Mouse (Mus musculus): ENCODE measurements at regions not wholly inside any gene's neighbourhood (a gene's known extent, or its start where the extent isn't known, plus 50 kb on each side); places are given as distances from the start of the nearest gene placed in this dataset.

- H3K4me3 ChIP-seq (ENCODE audit: low read length): no peak overlapping the region
- 22% methylated on average over 1 of the region's 1 CpGs for WGBS
- H3K9me3 ChIP-seq (ENCODE audit: control insufficient read depth, low read length): no peaks in the 10 kb centered on the region
- no peak for ATAC-seq
- no peaks in the 10 kb centered on the region for H3K4me1 ChIP-seq (ENCODE audit: control insufficient read depth, insufficient read depth, low read depth, low read length)
- no peak overlapping the region for H3K4me2 ChIP-seq (ENCODE audit: low read length)
- H3K9ac ChIP-seq (ENCODE audit: low read depth, low read length): no peak overlapping the region
- H3K36me3 ChIP-seq (ENCODE audit: control insufficient read depth, insufficient read depth, low read length): no peaks in the 10 kb centered on the region
- H3K27me3 ChIP-seq (replicated peaks; ENCODE audit: control insufficient read depth, insufficient read depth, low read length): no peaks in the 10 kb centered on the region
- H3K27ac ChIP-seq (ENCODE audit: low read depth, low read length): no peak overlapping the region
These were observed 383.2 kb upstream of the Chrm2 start for GRCm38 (mm10) chr6:36004701-36005100.

DNA sequence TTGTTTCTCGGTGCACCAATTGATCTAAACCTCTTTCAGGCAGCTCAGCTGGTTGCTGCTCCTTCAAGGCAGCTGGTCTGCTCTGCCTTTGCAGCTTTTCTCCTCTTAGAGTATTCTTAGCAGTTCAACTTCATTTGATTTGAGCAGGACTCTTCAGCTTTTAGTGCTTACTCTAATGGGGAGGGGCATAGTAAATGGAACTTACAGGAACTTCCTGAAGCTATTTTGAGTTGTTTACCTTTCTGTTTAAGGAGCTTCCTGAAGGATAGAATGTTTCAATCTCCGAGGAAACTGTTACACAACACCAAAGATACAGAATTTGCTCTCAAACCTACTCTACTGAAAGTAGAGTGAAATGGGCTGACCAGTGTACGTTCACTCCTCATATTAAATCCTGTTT lies 385.8 kb upstream of the Chrm2 start:
- H3K36me3 ChIP-seq (ENCODE audit: control insufficient read depth, insufficient read depth, low read length): no peaks in the 10 kb centered on the region
- H3K27ac ChIP-seq (ENCODE audit: low read depth, low read length): no peak overlapping the region
- ATAC-seq: no peak
- no peaks in the 10 kb centered on the region for H3K4me1 ChIP-seq (ENCODE audit: control insufficient read depth, insufficient read depth, low read depth, low read length)
- WGBS: 84% methylated on average over 3 of the region's 3 CpGs
- no peak overlapping the region for H3K4me3 ChIP-seq (ENCODE audit: low read length)
- H3K9ac ChIP-seq (ENCODE audit: low read depth, low read length): no peak overlapping the region
- H3K9me3 ChIP-seq (ENCODE audit: control insufficient read depth, low read length): no peaks in the 10 kb centered on the region
- H3K27me3 ChIP-seq (replicated peaks; ENCODE audit: control insufficient read depth, insufficient read depth, low read length): no peaks in the 10 kb centered on the region
- no peak overlapping the region for H3K4me2 ChIP-seq (ENCODE audit: low read length)

- WGBS: 45% methylated on average over 3 of the region's 3 CpGs
- Histone ChIP-seq H3K27me3 (replicated peaks; ENCODE audit: control insufficient read depth, insufficient read depth, low read length) (no peaks in the 10 kb centered on the region), H3K27ac (ENCODE audit: low read depth, low read length) (no peak overlapping the region), H3K9ac (ENCODE audit: low read depth, low read length) (no peak overlapping the region), H3K4me1 (ENCODE audit: control insufficient read depth, insufficient read depth, low read depth, low read length) (no peaks in the 10 kb centered on the region; the same call in 1 of the 2 replicates), H3K9me3 (ENCODE audit: control insufficient read depth, low read length) (no peaks in the 10 kb centered on the region), H3K4me2 (ENCODE audit: low read length) (no peak overlapping the region), H3K4me3 (ENCODE audit: low read length) (no peak overlapping the region), H3K36me3 (ENCODE audit: control insufficient read depth, insufficient read depth, low read length) (no peaks in the 10 kb centered on the region)
- peak; percentile 63 for ATAC-seq
These were observed 399.0 kb upstream of the Chrm2 start for GRCm38 (mm10) chr6:35988891-35989290.

GRCm38 (mm10) chr6:35940071-35940470 lies 400.4 kb upstream of the Mtpn start:
- Histone ChIP-seq H3K27me3 (replicated peaks; ENCODE audit: control insufficient read depth, insufficient read depth, low read length) (no peaks in the 10 kb centered on the region), H3K4me1 (ENCODE audit: control insufficient read depth, insufficient read depth, low read depth, low read length) (no peaks in the 10 kb centered on the region), H3K4me3 (ENCODE audit: low read length) (no peak overlapping the region), H3K27ac (ENCODE audit: low read depth, low read length) (no peak overlapping the region), H3K36me3 (ENCODE audit: control insufficient read depth, insufficient read depth, low read length) (no peaks in the 10 kb centered on the region), H3K4me2 (ENCODE audit: low read length) (no peak overlapping the region), H3K9ac (ENCODE audit: low read depth, low read length) (no peak overlapping the region), H3K9me3 (ENCODE audit: control insufficient read depth, low read length) (no peaks in the 10 kb centered on the region)
- no peak for ATAC-seq
- WGBS: 93% methylated on average over 1 of the region's 1 CpGs

GRCm38 (mm10) chr6:35924189-35924588 lies 384.5 kb upstream of the Mtpn start:
- Histone ChIP-seq H3K4me3 (ENCODE audit: low read length) (no peak overlapping the region), H3K27me3 (replicated peaks; ENCODE audit: control insufficient read depth, insufficient read depth, low read length) (no peaks in the 10 kb centered on the region), H3K9ac (ENCODE audit: low read depth, low read length) (no peak overlapping the region), H3K4me1 (ENCODE audit: control insufficient read depth, insufficient read depth, low read depth, low read length) (no peaks in the 10 kb centered on the region), H3K36me3 (ENCODE audit: control insufficient read depth, insufficient read depth, low read length) (no peaks in the 10 kb centered on the region), H3K4me2 (ENCODE audit: low read length) (no peak overlapping the region), H3K27ac (ENCODE audit: low read depth, low read length) (no peak overlapping the region), H3K9me3 (ENCODE audit: control insufficient read depth, low read length) (no peaks in the 10 kb centered on the region)
- ATAC-seq: no peak

- no peaks in the 10 kb centered on the region for H3K36me3 ChIP-seq (ENCODE audit: control insufficient read depth, insufficient read depth, low read length)
- H3K9ac ChIP-seq (ENCODE audit: low read depth, low read length): no peak overlapping the region
- H3K27ac ChIP-seq (ENCODE audit: low read depth, low read length): no peak overlapping the region
- no peak for ATAC-seq
- 44% methylated on average over 2 of the region's 2 CpGs for WGBS
- no peaks in the 10 kb centered on the region for H3K4me1 ChIP-seq (ENCODE audit: control insufficient read depth, insufficient read depth, low read depth, low read length)
- H3K4me2 ChIP-seq (ENCODE audit: low read length): no peak overlapping the region
- no peaks in the 10 kb centered on the region for H3K9me3 ChIP-seq (ENCODE audit: control insufficient read depth, low read length)
- no peak overlapping the region for H3K4me3 ChIP-seq (ENCODE audit: low read length)
- H3K27me3 ChIP-seq (replicated peaks; ENCODE audit: control insufficient read depth, insufficient read depth, low read length): no peaks in the 10 kb centered on the region
These were observed 358.3 kb upstream of the Mtpn start for GRCm38 (mm10) chr6:35897990-35898389.

GRCm38 (mm10) chr6:35895692-35896091 lies 356.0 kb upstream of the Mtpn start:
- Histone ChIP-seq H3K4me2 (ENCODE audit: low read length) (no peak overlapping the region), H3K9me3 (ENCODE audit: control insufficient read depth, low read length) (no peaks in the 10 kb centered on the region), H3K27me3 (replicated peaks; ENCODE audit: control insufficient read depth, insufficient read depth, low read length) (no peaks in the 10 kb centered on the region), H3K4me1 (ENCODE audit: control insufficient read depth, insufficient read depth, low read depth, low read length) (no peaks in the 10 kb centered on the region), H3K36me3 (ENCODE audit: control insufficient read depth, insufficient read depth, low read length) (no peaks in the 10 kb centered on the region), H3K4me3 (ENCODE audit: low read length) (no peak overlapping the region), H3K9ac (ENCODE audit: low read depth, low read length) (no peak overlapping the region), H3K27ac (ENCODE audit: low read depth, low read length) (no peak overlapping the region)
- no peak for ATAC-seq
- 86% methylated on average over 2 of the region's 2 CpGs for WGBS

DNA sequence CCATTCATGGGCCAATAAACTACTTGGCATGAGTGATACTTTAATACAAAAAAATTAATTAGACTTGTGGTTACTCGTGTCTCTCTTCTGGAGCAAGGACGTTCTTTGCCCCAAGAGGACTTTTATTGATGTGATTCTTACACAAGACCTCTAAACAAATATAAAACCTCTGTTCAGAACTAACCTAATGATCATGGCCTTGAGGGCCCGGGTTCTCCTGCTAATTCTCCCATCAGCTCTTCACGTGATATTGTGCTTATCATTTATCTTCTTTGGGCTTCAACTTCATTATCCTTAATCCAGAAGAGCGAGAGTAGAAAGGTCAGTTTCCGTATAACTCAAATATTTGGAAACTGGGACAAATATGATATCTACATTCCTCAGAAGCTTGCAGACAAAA lies 335.0 kb upstream of the Mtpn start:
- no peaks in the 10 kb centered on the region for H3K27me3 ChIP-seq (replicated peaks; ENCODE audit: control insufficient read depth, insufficient read depth, low read length)
- H3K9me3 ChIP-seq (ENCODE audit: control insufficient read depth, low read length): no peaks in the 10 kb centered on the region
- no peak overlapping the region for H3K4me3 ChIP-seq (ENCODE audit: low read length)
- no peak overlapping the region for H3K27ac ChIP-seq (ENCODE audit: low read depth, low read length)
- WGBS: 79% methylated on average over 6 of the region's 6 CpGs
- ATAC-seq: no peak
- no peak overlapping the region for H3K4me2 ChIP-seq (ENCODE audit: low read length)
- no peak overlapping the region for H3K9ac ChIP-seq (ENCODE audit: low read depth, low read length)
- no peaks in the 10 kb centered on the region for H3K36me3 ChIP-seq (ENCODE audit: control insufficient read depth, insufficient read depth, low read length)
- H3K4me1 ChIP-seq (ENCODE audit: control insufficient read depth, insufficient read depth, low read depth, low read length): no peaks in the 10 kb centered on the region

- no peak overlapping the region for H3K9ac ChIP-seq (ENCODE audit: low read depth, low read length)
- no peaks in the 10 kb centered on the region for H3K9me3 ChIP-seq (ENCODE audit: control insufficient read depth, low read length)
- 74% methylated on average over 7 of the region's 7 CpGs for WGBS
- ATAC-seq: no peak
- no peak overlapping the region for H3K4me2 ChIP-seq (ENCODE audit: low read length)
- no peaks in the 10 kb centered on the region for H3K36me3 ChIP-seq (ENCODE audit: control insufficient read depth, insufficient read depth, low read length)
- H3K27me3 ChIP-seq (replicated peaks; ENCODE audit: control insufficient read depth, insufficient read depth, low read length): no peaks in the 10 kb centered on the region
- no peaks in the 10 kb centered on the region for H3K4me1 ChIP-seq (ENCODE audit: control insufficient read depth, insufficient read depth, low read depth, low read length)
- H3K4me3 ChIP-seq (ENCODE audit: low read length): no peak overlapping the region
- no peak overlapping the region for H3K27ac ChIP-seq (ENCODE audit: low read depth, low read length)
These were observed 331.7 kb upstream of the Mtpn start for GRCm38 (mm10) chr6:35871388-35871787.

- Histone ChIP-seq H3K27ac (ENCODE audit: low read depth, low read length) (no peak overlapping the region), H3K27me3 (replicated peaks; ENCODE audit: control insufficient read depth, insufficient read depth, low read length) (no peaks in the 10 kb centered on the region), H3K9ac (ENCODE audit: low read depth, low read length) (no peak overlapping the region), H3K4me3 (ENCODE audit: low read length) (no peak overlapping the region), H3K4me2 (ENCODE audit: low read length) (no peak overlapping the region), H3K36me3 (ENCODE audit: control insufficient read depth, insufficient read depth, low read length) (no peaks in the 10 kb centered on the region), H3K9me3 (ENCODE audit: control insufficient read depth, low read length) (no peaks in the 10 kb centered on the region), H3K4me1 (ENCODE audit: control insufficient read depth, insufficient read depth, low read depth, low read length) (no peaks in the 10 kb centered on the region)
- ATAC-seq: no peak
- WGBS: 82% methylated on average over 6 of the region's 6 CpGs
These were observed 324.5 kb upstream of the Mtpn start for GRCm38 (mm10) chr6:35864218-35864617.
